Mouse (Mus musculus) liver, embryonic 13.5 days (tissue): Measurements from ENCODE around the gene Gga3. TPM values are rescaled to one million over a fixed set of nuclear protein-coding genes. Genes with fewer than 3 reads are reported as not detected.

Source experiments
- ATAC-seq: fragments of 200-750 bp; cut with Nextera tagmentation; 2 replicates; pipeline ENCODE4 v1.8.0; 2017; ENCODE audit warnings: low read depth, mild to moderate bottlenecking, moderate number of reproducible peaks, moderate library complexity
- DNase-seq: peaks from one replicate; pipeline ENCODE4 v3.0.0; 2022
- H3K27ac ChIP-seq: fragments of 300-500 bp; sonication (generic); 2 replicates; pipeline ENCODE4 v1.5.1; 2015; ENCODE audit warnings: moderate library complexity, mild to moderate bottlenecking, inconsistent platforms
- H3K27me3 ChIP-seq: fragments of 300-500 bp; sonication (generic); 2 replicates; pipeline ENCODE4 v1.6.1; 2015; ENCODE audit warnings: mild to moderate bottlenecking, inconsistent platforms
- H3K36me3 ChIP-seq: fragments of 300-500 bp; sonication (generic); 2 replicates; pipeline ENCODE4 v1.6.1; 2015; ENCODE audit warnings: mild to moderate bottlenecking, inconsistent platforms
- H3K4me1 ChIP-seq: fragments of 300-500 bp; sonication (generic); replicated peaks from 2 replicates; pipeline ENCODE4 v1.6.1; 2015; ENCODE audit warnings: inconsistent platforms
- H3K4me2 ChIP-seq: fragments of 300-500 bp; sonication (generic); 2 replicates; pipeline ENCODE4 v1.6.1; 2015; ENCODE audit warnings: inconsistent platforms, mild to moderate bottlenecking, moderate library complexity
- H3K4me3 ChIP-seq: fragments of 300-500 bp; sonication (generic); replicated peaks from 2 replicates; pipeline ENCODE4 v1.5.1; 2015; ENCODE audit warnings: mild to moderate bottlenecking, inconsistent platforms
- H3K9ac ChIP-seq: fragments of 300-500 bp; sonication (generic); 2 replicates; pipeline ENCODE4 v1.6.1; 2015; ENCODE audit warnings: mild to moderate bottlenecking, inconsistent platforms
- H3K9me3 ChIP-seq: fragments of 300-500 bp; sonication (generic); replicated peaks from 2 replicates; pipeline ENCODE4 v1.6.1; 2016; ENCODE audit warnings: inconsistent platforms
- WGBS: fragments of 180-500 bp; shearing (Covaris S2); methylation state at CpG from one replicate; pipeline ENCODE4 v1.1.7; 2015; ENCODE audit not compliant: insufficient replicate concordance; 5-methylcytosine and 5-hydroxymethylcytosine counted together
- polyA plus RNA-seq: library from polyadenylated mRNA; unstranded; fragments of >200 nt; fragmentation: Nextera tagmentation; extraction: Ambion mirVana; gene quantifications from 2 replicates; pipeline ENCODE4 v1.2.1, GENCODE M21; 2015

The Gga3 gene
- polyA plus RNA-seq, 1 experiment from 2014 or later: 8.5 TPM

DNA sequence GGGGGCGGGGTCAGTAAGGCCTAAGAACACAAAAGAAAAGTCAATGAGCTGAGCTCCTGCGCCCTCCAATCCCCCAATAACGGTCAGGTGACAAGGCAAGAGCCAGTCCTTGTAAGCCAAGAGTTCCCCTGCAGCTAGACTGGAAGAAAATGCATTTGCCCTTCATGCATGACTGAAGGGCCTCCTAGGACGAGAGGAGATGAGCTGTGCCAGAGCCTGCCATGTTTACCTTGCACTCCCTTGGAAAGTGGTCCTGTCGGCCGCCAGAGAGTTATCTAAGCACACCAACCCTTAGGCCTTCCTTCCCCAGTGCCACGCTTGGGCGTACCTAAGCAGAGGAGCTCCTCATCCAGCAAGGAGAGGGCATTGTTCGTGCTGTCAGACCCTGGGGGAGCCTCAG, 15.9 kb downstream of the Gga3 start:
- no peak for DNase-seq
- 80% methylated on average over 9 of the region's 9 CpGs for WGBS
- Histone ChIP-seq H3K9me3 (no peaks in the 10 kb centered on the region), H3K9ac (no peak overlapping the region), H3K4me1 (no peaks in the 10 kb centered on the region), H3K36me3 (peaks cover 97% of the 10 kb centered on the region), H3K27me3 (no peaks in the 10 kb centered on the region), H3K4me3 (no peak overlapping the region), H3K4me2 (no peak overlapping the region), H3K27ac (no peak overlapping the region)
- ATAC-seq: no peak

DNA sequence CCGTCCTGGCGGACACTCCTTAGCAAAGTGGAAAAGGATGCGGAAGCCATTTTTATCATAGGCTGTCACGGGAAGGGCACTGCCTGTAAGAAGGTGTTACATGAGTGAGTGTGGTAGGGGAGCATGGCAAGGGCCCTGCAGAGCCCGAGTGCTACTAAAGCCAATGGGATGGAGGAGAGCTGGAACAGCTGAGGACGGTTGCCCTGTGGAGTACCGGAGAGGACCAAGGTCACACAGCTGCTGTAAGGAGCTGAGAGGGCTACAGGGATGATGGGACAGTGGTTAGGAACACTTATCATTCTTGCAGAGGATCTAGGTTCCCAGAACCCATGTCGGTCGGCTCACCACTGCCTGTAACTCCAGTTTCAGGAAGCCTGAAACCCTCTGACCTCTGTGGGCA, 17.4 kb downstream of the Gga3 start:
- Histone ChIP-seq H3K4me3 (no peak overlapping the region), H3K36me3 (peaks cover 97% of the 10 kb centered on the region), H3K9me3 (no peaks in the 10 kb centered on the region), H3K4me2 (no peak overlapping the region), H3K27me3 (no peaks in the 10 kb centered on the region), H3K27ac (no peak overlapping the region), H3K4me1 (no peaks in the 10 kb centered on the region), H3K9ac (no peak overlapping the region)
- DNase-seq (no peak), ATAC-seq (no peak)
- WGBS: 89% methylated on average over 9 of the region's 9 CpGs

DNA sequence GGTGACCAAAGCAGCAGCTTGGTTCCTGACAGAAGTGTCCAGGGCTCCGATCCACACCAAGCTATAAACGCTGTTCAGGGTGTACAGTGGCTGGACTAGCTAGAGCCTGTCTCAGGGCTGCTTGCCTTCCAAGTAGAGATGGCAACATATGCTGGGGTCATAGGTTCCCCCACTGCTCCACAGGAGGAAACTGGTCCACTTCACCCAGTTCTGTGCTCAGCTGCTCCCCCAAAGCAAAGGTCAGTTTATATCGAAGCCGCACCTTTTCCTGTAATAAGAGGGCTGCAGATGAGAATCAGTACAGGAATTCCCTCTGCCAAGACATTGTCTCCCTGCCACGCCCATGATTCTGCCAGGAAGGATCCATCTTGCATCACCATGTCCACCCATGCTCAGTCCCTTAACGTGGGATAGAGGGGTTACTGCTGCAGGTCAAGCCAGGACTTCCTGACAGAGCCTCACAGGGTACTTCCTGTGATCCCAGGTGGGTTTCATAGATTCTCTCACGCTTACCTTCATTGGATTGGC, 18.2 kb downstream of the Gga3 start:
- H3K36me3 ChIP-seq: peaks cover 97% of the 10 kb centered on the region
- no peaks in the 10 kb centered on the region for H3K4me1 ChIP-seq
- no peaks in the 10 kb centered on the region for H3K9me3 ChIP-seq
- H3K9ac ChIP-seq: no peak overlapping the region
- DNase-seq: no peak
- H3K4me3 ChIP-seq: no peak overlapping the region
- 77% methylated on average over 7 of the region's 7 CpGs for WGBS
- no peak for ATAC-seq
- H3K4me2 ChIP-seq: no peak overlapping the region
- H3K27me3 ChIP-seq: no peaks in the 10 kb centered on the region
- H3K27ac ChIP-seq: no peak overlapping the region

DNA sequence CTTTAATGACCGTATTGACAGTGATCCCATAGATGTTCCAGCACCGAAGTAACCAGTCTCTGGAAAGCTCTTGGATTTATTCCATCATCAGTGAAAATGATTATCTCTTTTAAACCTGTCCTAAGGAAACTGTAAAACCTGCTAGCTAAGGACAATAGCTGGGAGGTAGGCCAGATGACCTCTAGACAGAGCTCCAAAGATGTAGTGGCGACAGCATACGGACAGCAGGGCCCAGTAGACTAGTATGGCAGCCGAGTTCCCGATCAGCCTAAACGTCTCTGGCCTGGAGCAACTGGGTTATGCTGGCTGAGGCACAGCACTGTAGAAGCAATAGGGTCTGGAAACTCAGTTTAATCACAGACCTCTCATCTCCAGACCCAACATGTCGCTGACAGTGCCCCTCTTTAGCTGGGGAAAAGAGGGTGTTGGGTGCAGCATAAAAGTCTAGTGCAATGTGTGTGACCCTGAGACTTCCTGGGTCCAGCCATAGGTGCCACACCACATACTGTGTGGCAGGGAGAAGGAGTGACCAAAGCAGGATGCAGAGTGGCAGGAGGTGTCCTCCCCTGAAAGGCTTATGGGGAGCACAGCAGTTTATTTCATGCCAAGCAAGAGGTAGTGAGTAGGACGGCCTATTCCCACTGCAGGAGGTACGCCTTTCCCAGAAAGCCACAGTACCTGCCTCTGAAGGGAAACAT, 19.3 kb downstream of the Gga3 start:
- no peaks in the 10 kb centered on the region for H3K27me3 ChIP-seq
- H3K27ac ChIP-seq: no peak overlapping the region
- no peak overlapping the region for H3K4me2 ChIP-seq
- peaks cover 96% of the 10 kb centered on the region for H3K36me3 ChIP-seq
- no peaks in the 10 kb centered on the region for H3K9me3 ChIP-seq
- 87% methylated on average over 10 of the region's 10 CpGs for WGBS
- no peak overlapping the region for H3K4me3 ChIP-seq
- no peaks in the 10 kb centered on the region for H3K4me1 ChIP-seq
- no peak for DNase-seq
- H3K9ac ChIP-seq: no peak overlapping the region
- ATAC-seq: no peak

DNA sequence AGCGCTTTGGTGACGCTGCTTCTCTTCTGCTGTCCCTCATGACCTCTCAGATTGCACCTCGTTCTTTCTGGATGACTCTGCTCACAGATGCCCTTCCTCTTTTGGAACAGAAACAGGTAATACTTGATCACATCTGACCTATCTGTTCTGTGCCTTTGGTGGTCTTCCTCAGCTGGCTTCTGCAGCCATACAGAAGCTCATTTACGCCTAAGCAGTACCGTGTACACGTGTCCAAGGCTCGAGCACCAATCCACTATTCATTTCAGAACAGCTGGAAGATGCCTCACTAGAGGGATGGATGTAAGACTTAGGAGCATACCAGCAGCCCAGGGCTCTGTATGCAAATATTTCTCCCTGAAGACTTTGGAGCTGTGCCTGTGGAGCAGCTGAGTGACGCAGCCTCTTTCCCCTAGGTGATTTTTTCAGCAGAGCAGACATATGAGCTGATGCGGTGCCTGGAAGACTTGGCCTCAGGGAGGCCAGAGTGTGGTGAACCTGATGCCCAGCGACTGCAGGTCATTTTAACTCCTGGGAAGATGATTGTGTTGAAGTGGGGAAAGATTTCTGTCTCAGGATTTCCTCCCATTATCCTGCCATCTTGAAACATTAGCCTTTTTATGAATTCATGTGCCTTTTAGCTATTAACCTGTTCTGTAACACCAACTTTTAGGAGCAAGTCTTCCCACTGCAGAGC, 20.8 kb downstream of the Gga3 start:
- WGBS: 79% methylated on average over 10 of the region's 10 CpGs
- ATAC-seq: no peak
- H3K27me3 ChIP-seq: no peaks in the 10 kb centered on the region
- no peak overlapping the region for H3K27ac ChIP-seq
- no peaks in the 10 kb centered on the region for H3K4me1 ChIP-seq
- no peak overlapping the region for H3K4me3 ChIP-seq
- no peaks in the 10 kb centered on the region for H3K9me3 ChIP-seq
- no peak overlapping the region for H3K9ac ChIP-seq
- H3K36me3 ChIP-seq: peaks cover 99% of the 10 kb centered on the region
- no peak overlapping the region for H3K4me2 ChIP-seq
- no peak for DNase-seq

DNA sequence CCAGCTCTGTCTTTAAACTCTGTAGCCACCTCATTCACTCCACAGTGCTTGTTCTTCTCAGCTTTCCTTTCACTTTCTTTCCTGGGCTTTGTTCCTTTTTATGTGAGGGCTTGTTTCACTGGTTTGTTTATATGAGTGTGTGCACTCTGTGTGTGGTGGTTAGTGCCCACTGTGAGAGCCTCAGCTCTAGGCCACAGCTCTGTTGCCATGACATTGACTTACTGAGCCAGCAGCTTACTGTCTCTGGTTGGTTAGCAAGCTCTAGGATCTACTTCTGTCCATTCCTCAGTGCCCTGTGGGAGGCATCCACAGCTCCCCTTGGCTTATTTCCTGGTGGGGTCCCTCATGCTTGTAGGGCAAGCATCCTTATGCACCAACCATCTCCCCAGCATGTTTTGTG, 24.8 kb downstream of the Gga3 start:
- H3K27me3 ChIP-seq: no peaks in the 10 kb centered on the region
- no peaks in the 10 kb centered on the region for H3K9me3 ChIP-seq
- H3K9ac ChIP-seq: no peak overlapping the region; the same call in 1 of the 2 replicates
- no peak overlapping the region for H3K27ac ChIP-seq
- no peak overlapping the region for H3K4me3 ChIP-seq
- H3K4me2 ChIP-seq: no peak overlapping the region
- ATAC-seq (no peak), DNase-seq (no peak)
- H3K4me1 ChIP-seq: no peaks in the 10 kb centered on the region
- peaks cover 77% of the 10 kb centered on the region for H3K36me3 ChIP-seq

DNA sequence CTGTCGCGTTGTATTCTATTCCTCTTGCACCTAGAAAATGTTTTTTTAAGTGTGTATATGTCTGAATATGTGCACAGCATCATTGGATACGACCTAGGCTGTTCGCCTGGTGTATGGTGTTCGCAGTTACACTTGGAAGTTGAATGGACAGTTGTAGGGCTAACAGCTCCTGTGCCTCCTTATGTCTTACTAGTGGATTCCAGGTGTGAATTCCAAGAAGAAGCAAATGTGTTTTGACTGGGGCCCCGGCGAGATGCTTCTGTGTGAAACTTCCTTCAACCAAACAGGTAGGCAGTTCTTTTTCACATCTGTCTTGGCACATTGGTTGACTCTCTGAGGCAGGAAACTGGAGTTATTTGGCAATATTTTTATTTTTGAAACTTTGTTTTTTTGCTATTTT, 38.9 kb downstream of the Gga3 start:
- Histone ChIP-seq H3K27me3 (no peaks in the 10 kb centered on the region), H3K9ac (peak overlapping the region; percentile 80), H3K4me3 (peak overlapping the region; percentile 76), H3K27ac (0 out of 2 replicates have a peak overlapping the region, but pooled peaks have one; percentile 88), H3K9me3 (no peaks in the 10 kb centered on the region), H3K4me1 (peaks cover 36% of the 10 kb centered on the region), H3K4me2 (peak overlapping the region; percentile 81), H3K36me3 (peaks cover 44% of the 10 kb centered on the region)
- ATAC-seq (no peak), DNase-seq (no peak)
- 7% methylated on average over 7 of the region's 7 CpGs for WGBS

DNA sequence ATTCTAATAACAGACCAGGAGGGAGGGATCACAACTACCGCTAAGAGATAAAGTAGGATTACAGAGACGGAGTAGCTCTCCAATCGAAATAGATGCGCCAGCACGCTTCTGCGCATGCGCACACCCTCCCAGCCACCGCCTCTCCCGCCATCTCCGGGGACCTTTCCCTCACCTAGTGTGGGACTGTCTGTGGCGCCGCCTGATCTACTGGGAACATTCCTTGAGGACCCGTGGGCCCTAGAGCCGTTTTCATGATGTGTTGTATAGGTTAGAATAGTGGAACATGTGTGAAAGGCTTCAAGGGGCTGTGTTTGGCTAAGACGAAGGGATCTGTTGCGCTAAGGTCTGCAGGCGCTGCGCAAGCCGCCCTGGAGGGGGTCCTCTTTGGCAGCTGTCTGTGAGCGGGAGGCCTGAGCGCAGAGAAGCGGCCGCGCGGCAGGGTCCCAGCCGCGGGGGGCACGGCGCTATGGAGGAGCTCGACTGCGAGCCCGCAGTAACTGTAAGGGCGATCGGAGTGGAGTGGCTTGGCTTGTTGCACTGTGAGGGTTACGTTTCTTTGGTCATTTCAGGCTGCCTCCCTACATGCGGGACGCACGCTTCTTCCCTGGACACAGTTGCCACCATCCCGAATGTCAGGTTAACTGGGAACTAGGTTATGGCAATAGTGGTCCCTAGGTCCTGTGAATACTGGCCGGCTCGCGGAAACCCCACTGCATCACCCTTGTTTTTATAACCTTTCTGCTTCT, 39.6 kb downstream of the Gga3 start, which contains the start of gene Nup85:
TSS of gene Nup85 (plus strand) at position 371 of the 746 bp plus-strand sequence.
- no peaks in the 10 kb centered on the region for H3K9me3 ChIP-seq
- peak within 1 kb of the TSS; percentile 88 for H3K27ac ChIP-seq
- peaks cover 37% of the 10 kb centered on the region for H3K36me3 ChIP-seq
- ATAC-seq (peak; percentile 89), DNase-seq (peak; percentile 98)
- H3K4me1 ChIP-seq: peaks cover 36% of the 10 kb centered on the region
- H3K9ac ChIP-seq: peak within 1 kb of the TSS; percentile 80
- H3K4me3 ChIP-seq: peak within 1 kb of the TSS; percentile 76
- WGBS: under 1% methylated on average over 42 of the region's 42 CpGs
- peak within 1 kb of the TSS; percentile 81 for H3K4me2 ChIP-seq
- H3K27me3 ChIP-seq: no peaks in the 10 kb centered on the region

DNA sequence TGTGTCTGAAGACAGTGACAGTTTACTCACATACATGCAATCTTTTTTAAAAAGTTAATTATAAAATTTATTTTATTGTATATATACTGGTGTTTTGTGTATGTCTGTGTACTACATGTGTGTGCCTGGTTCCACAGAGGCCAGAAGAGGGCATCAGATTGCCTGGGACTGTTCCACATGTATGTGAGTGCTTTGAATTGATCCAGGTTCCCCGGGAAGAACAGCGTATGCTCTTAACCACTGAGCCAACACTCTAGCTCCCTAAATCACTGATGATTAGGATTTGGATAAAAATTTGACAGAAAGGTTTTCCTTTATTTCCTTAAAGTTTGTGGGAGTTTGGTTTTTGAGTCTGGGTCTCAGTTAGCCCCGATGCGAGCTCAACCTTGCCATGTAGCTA, 40.4 kb downstream of the Gga3 start:
- Histone ChIP-seq H3K9me3 (no peaks in the 10 kb centered on the region), H3K9ac (peak overlapping the region; percentile 80), H3K27ac (peak overlapping the region; percentile 88), H3K4me2 (peak overlapping the region; percentile 81), H3K27me3 (no peaks in the 10 kb centered on the region), H3K36me3 (peaks cover 29% of the 10 kb centered on the region), H3K4me1 (peaks cover 36% of the 10 kb centered on the region), H3K4me3 (peak overlapping the region; percentile 76)
- ATAC-seq (peak; percentile 56), DNase-seq (no peak)
- 48% methylated on average over 4 of the region's 4 CpGs for WGBS

DNA sequence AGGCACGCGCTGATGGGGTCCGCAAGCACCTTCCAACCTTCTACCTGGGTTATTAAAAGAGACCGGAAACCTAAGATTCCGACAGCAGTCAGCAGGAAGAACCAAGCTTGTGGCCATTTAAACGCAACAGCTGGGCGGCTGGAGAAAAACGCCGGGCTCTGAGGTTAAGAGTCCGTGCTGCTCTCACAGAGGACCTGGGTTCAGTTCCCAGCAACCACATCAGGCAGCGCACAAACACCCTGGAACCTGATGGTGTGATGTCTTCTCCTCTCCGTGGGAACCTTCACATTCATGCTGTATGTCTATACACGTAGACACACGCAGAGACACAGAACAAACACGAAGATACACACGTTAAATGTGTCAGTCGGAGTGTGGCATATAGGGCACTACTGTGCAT, 48.1 kb downstream of the Gga3 start:
- Histone ChIP-seq H3K4me1 (0 out of 2 replicates have a peak, but pooled peaks cover 2% of the 10 kb centered on the region), H3K9me3 (no peaks in the 10 kb centered on the region), H3K27me3 (no peaks in the 10 kb centered on the region)

DNA sequence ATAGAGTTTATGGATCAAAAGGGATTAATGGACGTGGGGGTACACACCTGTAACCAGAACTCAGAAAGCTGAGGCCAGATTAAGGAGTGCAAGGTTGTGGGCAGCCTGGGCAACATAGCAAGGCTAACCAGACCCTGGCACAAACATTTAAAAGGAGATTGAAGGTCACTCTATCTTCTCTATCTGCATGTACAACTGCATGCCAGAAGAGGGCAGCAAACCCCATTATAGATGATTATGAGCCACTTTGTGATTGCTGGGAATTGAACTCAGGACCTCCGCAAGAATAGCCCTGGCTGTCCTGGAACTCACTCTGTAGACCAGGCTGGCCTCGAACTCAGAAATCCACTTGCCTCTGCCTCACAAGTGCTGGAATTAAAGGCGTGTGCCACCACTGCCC, 51.1 kb downstream of the Gga3 start:
- H3K36me3 ChIP-seq: no peaks in the 10 kb centered on the region
- peak; percentile 15 for DNase-seq
- H3K27me3 ChIP-seq: no peaks in the 10 kb centered on the region
- no peak overlapping the region for H3K27ac ChIP-seq
- no peak overlapping the region for H3K4me2 ChIP-seq
- no peak for ATAC-seq
- WGBS: 48% methylated on average over 4 of the region's 4 CpGs
- no peaks in the 10 kb centered on the region for H3K9me3 ChIP-seq
- H3K4me3 ChIP-seq: no peak overlapping the region
- no peak overlapping the region for H3K9ac ChIP-seq
- H3K4me1 ChIP-seq: no peaks in the 10 kb centered on the region

More for the DNA sequence above, 48.1 kb downstream of the Gga3 start:
- H3K27ac ChIP-seq: no peak overlapping the region
- H3K36me3 ChIP-seq: no peaks in the 10 kb centered on the region
- H3K4me3 ChIP-seq: no peak overlapping the region
- no peak overlapping the region for H3K4me2 ChIP-seq
- DNase-seq (no peak), ATAC-seq (no peak)
- 71% methylated on average over 17 of the region's 17 CpGs for WGBS
- H3K9ac ChIP-seq: no peak overlapping the region
